Mouse (Mus musculus): Measurements from ENCODE around the gene Skp2.

Skp2 gene

DNA sequence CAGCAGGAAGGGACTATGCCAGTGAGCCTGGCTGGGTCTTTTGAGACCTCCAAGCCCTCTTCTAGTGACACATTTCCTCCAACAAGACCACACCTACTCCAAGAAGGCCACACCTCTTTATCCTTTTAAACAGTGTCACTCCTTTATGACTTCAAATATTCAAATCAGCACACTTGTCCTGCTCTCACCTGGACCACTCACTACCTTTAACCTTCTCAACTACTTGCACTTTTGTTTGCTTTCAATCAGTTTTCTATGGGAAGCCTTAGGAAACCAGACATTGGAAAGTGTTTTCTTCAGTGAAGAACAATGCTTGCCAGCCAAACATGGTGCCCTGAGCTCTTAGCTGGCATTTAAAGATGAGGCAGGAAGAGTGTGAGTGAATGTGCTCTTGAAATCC is at the start of gene Skp2:
Gene Skp2, minus strand, starts transcription at position 101 of the 400 bp plus-strand sequence.
- CTCF ChIA-PET = no interaction called here
- POLR2A ChIA-PET = interaction anchor here in 1 of 4 experiments (0.9 to 1.2 kb wide), 2 partner anchors 15 to 22 kb away, joined by 3 read pairs; no protein-coding TSS in a partner anchor

DNA sequence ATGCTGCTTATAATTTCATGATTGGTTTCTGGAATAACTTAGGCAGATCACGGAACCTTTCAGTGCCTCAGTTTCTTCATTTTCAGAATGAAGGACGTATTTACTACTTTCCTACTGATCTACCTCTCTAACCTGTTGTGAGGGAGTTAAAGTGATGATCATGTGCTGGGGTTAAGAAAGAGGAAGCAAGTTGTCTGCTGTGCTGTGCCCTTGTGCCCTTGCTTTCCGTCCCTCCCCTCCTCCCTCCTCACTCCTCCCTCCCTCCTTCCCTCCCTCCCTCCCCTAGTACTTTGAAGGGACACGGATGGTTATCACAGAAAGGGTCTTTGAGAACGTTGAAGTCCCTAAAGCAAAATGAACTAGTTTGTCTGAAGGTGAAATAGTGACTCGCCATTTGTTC is 43.2 kb upstream of the Skp2 start:
- ChIA-PET POLR2A (no interaction called here), CTCF (no interaction called here)

DNA sequence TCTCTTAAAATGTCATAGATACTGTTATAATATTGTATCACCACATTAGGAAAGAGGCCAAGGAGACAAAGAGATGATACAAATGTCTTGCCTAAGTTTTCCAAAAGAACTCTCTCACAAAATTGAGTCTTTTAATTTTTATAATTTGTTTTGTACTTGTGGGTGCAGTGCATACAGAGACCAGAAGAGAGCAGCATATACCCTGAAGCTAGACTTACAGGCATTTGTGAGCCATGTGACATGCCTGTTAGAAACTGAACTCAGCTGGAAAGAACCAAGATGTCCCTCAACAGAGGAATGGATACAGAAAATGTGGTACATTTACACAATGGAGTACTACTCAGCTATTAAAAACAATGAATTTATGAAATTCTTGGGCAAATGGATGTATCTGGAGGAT is 37.5 kb upstream of the Skp2 start:
- ChIA-PET CTCF (interaction anchor here in 2 of 4 experiments (0.5 to 1.1 kb wide), 3 partner anchors 28 to 1104 kb away, joined by 3 read pairs; no protein-coding TSS in a partner anchor), POLR2A (interaction anchor here in 1 of 4 experiments (1.0 kb wide), 1 partner anchor 12 kb away, joined by 3 read pairs; no protein-coding TSS in a partner anchor)

DNA sequence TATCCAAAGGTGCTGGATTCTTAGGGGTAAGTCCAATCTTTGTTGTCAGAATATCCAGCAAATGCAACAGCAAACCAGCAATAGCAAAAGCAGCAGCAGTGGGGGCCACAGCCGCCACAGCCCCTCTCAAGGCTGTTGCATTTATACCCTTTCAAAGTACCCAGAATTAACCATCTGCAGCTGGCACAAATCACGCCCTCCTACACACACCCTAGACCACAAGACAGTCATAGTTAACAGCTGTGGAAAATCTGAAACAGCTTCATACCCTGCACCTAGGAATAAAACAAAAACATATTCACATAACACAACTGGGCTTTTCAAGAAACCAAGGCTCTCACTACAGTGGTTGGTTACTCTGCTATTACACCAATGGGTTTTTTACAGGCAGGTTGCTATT is 34.6 kb upstream of the Skp2 start:
- ChIA-PET POLR2A (interaction anchor here in 3 of 4 experiments (0.6 to 1.4 kb wide), 4 partner anchors 9 to 114 kb away, joined by 3 to 7 read pairs (median 3); no protein-coding TSS in a partner anchor), CTCF (interaction anchor here in 1 of 4 experiments (1.7 kb wide), 1 partner anchor 556 kb away, joined by 3 read pairs; no protein-coding TSS in a partner anchor)

DNA sequence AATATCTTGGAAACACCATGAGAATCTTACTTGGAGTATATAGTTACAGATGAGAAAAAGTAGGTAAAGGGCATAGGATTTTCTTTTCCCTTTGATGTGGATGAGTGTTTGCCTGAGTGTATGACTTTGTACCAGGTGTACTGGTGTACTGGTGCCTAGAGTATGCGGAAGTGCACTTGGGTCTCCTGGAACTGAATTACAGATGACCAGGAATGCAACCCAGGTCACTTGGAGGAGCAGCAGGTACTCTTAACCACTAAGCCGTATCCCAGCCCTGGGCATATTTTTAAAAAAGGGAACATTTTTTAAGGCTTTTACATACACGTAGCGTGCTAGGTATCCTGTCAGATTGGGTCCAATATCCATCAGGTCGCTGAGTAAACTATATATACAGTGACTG is 28.8 kb upstream of the Skp2 start:
- CTCF ChIA-PET = no interaction called here
- POLR2A ChIA-PET = no interaction called here

DNA sequence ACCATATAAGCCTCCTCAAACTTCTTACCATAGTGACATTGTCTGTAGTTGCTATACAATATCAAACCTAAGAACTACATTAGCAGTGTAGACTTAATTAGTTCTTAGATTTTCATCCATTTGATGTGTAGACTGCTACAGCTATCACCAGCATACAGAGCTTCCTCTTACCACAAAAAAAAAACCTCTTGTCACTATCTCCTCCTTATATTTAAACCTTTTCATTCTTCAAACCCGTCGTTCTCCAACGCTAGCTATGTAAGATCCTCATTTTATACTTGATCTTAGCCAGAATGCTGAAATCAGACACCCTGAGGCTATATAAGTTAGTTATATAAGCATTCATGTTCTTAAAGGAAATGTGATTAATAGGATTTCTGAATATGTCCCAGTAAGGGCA is 21.8 kb upstream of the Skp2 start:
- ChIA-PET CTCF (no interaction called here), POLR2A (interaction anchor here in 1 of 4 experiments (0.9 kb wide), 1 partner anchor 53 kb away, joined by 4 read pairs; no protein-coding TSS in a partner anchor)

DNA sequence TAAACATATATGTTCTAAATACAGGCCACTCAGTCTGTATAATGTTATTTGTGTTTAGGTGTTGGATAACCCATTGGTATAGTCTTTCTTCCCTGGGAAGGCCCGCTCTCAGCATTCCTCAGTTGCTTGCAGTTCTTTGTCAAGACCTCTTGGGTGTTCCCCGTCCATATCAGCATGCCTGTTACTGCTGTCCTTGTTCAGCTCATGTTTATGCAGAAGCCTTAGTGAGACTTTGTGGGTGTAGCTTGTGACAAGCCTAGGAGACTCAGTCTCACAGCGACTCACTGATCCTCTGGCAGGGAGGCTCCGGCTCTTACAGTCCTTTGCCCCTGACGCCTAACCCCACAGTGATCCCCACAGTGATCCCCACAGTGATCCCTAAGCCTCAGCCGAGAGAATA is 8.9 kb upstream of the Skp2 start:
- ChIA-PET POLR2A (interaction anchor here in 3 of 4 experiments (0.6 to 1.9 kb wide), 10 partner anchors 16 to 454 kb away, joined by 3 to 5 read pairs (median 3); partner anchors contain the start of genes Lmbrd2 (in 3 of the 3) and Slc1a3 (in 1 of the 3)), CTCF (interaction anchor here in 2 of 4 experiments (0.6 to 1.7 kb wide), 3 partner anchors 29 to 44 kb away, joined by 3 to 7 read pairs (median 3); no protein-coding TSS in a partner anchor)

DNA sequence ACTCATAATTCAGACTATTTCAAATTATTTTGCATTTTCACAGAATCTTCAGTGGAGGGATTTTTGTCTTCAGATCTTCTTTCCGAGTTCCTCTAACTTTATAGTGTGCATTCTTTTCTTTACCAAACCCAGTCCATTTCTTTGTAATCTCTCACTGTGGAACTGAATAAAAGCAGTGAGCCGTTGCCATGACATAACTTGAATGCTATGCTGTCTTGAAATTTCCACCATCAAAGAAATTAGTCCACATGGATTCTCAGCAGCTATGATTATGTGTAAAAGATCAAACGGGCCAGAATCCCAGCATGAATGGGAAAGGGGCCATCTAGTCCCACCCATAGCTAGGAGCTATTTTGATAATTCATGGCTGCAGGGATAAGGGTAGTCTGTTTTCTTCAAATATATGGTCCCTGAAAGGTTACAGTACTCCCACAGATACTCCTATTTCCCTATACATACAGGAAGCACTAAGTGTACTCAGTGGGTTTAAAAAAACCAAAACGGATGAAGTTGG is 7.4 kb upstream of the Skp2 start:
- ChIA-PET CTCF (no interaction called here), POLR2A (interaction anchor here in 1 of 4 experiments (0.9 kb wide), 1 partner anchor 51 kb away, joined by 3 read pairs; no protein-coding TSS in a partner anchor)

DNA sequence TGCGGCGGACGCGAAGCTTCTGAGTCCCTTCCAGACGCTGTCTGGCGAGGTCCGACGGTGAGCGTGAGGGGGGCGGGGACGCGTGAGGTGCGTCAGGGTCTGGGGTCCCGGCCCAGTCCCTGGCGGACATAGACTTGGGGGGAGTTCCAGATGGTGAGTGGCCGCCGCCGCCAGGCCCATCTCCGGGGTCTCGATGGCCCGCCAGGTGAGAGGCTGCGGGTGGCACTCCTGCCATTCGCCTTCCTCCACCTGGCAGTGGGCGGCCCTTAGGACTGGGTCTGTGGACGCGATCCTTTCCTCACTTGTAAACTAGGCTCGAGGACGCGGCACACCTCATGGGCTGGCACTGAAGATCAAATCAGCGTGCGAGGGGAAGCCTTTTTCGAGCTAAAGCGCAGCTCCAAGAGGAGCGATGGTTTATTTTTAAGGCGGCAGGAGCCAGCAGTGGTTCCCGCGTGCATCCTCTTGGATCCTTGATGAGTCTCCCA is 14.5 kb downstream of the Skp2 start:
- POLR2A ChIA-PET = interaction anchor here (0.6 to 3.3 kb wide), 59 partner anchors 8 to 1574 kb away, joined by 3 to 28 read pairs (median 4); partner anchors contain the start of genes Dnajc21 (in 1 of the 4), Nadk2 (in 1 of the 4) and Rai14 (in 1 of the 4)

DNA sequence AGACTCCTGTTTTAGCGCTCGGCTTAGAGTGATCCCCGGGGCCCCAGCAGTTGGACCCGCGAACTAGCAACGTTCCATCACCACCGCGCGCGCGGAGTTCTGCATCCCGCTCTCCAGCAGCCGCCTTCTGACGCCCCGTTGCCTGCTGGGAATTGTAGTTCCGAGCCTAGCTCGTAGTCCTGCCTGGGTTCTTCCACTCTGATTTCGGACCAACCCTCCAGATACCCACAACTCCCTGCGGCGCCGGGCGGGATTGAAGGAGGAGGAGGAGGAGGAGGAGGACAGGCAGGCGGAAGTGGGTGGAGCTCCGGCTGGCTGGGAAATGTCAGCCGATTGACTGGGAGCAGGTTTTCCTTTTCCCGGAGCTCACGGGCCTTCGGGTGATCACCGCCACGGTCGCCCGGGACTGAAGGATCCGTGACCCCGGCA is 15.0 kb downstream of the Skp2 start, which contains the start of gene Lmbrd2:
Gene Lmbrd2, plus strand, starts transcription at position 299 of the 429 bp plus-strand sequence.
- ChIA-PET CTCF (interaction anchor here in 3 of 4 experiments (1.0 to 1.7 kb wide), 3 partner anchors 20 to 21 kb away, joined by 3 to 6 read pairs (median 4); no protein-coding TSS in a partner anchor), POLR2A (interaction anchor here (0.6 to 3.3 kb wide), 60 partner anchors 8 to 1574 kb away, joined by 3 to 28 read pairs (median 4); partner anchors contain the start of genes Dnajc21 (in 1 of the 4), Nadk2 (in 1 of the 4), Rai14 (in 1 of the 4) and Skp2 (in 1 of the 4))

More for the DNA sequence above, 14.5 kb downstream of the Skp2 start:
- CTCF ChIA-PET = interaction anchor here in 3 of 4 experiments (1.0 to 1.7 kb wide), 3 partner anchors 20 to 21 kb away, joined by 3 to 6 read pairs (median 4); no protein-coding TSS in a partner anchor

DNA sequence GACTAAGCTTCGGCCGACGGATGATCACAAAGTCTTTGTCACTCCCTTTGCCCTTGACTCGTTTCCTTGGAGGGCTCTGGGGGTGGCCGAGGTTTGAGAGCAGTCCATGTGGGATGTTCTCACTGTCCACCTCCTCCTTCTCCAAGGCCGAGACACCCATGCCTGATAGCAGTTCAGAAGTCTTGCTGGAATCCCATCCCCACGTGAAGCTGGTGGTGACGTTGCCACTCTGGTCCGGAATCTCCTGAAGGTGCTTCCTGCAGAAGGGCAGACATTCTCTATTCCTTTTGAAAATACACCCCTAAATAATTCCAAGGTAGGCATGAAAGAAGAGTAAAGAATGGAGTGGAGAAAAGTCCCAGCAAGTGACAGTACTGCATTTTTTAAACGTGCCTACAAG is 15.8 kb downstream of the Skp2 start:
- CTCF ChIA-PET = interaction anchor here in 2 of 4 experiments (1.7 to 2.4 kb wide), 2 partner anchors 19 to 20 kb away, joined by 6 to 9 read pairs; no protein-coding TSS in a partner anchor
- POLR2A ChIA-PET = interaction anchor here in 3 of 4 experiments (0.9 to 3.3 kb wide), 16 partner anchors 8 to 70 kb away, joined by 3 to 28 read pairs (median 6); partner anchors contain the start of gene Nadk2 (in 1 of the 3)

DNA sequence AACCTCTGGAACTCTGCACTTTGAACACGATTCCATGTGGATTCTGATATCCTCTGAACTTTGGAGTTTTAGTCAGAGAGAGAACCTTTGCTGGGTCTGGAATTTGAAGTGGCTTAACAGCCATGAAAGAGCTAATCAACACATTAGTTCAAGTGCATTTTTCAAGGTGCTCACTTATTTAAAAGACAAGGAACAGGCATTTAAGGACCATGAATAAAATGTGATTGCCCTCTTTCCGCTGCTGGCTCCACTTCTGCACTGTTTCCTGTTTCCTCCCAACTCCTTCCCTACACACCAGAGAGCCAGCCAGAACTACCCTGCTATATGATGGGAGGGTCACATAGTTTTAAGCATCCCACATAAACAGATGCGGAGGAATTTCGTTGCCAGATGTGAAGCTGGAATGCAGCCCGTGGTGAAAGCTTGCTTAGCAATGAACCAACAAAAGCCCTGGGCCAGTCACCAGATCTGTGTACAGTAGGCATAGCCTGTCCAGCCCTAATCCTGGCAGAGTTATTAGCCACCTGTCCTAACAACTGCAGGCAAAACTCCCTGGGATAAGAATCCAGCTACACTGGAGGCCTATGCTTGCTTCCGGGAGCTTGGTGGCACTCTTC is 20.2 kb downstream of the Skp2 start:
- ChIA-PET POLR2A (interaction anchor here (0.5 to 3.2 kb wide), 19 partner anchors 10 to 781 kb away, joined by 3 to 15 read pairs (median 3); partner anchors contain the start of gene Nadk2 (in 1 of the 4)), CTCF (no interaction called here)

DNA sequence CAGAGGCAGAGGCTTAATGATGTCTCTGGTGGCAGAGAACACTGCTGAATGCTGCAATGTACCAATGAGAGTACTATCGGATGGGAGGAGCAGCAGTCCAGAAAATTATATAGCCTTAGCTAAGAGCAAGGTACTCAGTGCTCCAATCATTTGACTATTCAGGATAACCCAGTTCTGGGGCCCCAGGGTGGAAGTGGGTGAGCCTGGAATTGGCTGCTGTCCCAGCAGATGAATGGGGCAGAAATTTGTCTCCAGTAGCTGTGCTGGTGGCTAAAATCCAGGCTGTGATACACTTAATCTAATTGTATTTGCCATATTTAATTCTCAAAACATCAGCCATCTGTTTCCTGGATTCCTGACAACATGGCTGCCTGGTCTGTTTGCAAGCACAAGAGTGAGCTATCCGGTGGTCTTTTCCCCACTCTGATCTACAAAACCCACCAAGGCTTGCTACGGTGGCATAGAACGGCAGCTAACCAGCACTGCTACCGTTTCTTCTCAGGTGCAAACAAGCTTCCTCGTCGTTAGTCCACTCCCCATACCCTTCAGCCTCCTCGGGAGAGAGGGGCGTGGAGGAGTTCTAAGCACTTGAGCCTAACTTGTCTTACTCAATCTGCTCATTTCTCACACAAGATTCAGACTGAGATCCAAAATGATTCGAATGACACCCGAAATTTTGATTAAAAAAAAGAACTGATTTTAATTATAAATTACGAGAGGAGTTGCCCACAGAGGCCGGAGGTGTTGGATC is 22.4 kb downstream of the Skp2 start:
- CTCF ChIA-PET = interaction anchor here in 3 of 4 experiments (0.5 to 1.9 kb wide), 4 partner anchors 9 to 22 kb away, joined by 4 to 5 read pairs (median 4); no protein-coding TSS in a partner anchor
- POLR2A ChIA-PET = interaction anchor here in 2 of 4 experiments (0.7 to 1.4 kb wide), 10 partner anchors 7 to 64 kb away, joined by 3 to 7 read pairs (median 3); partner anchors contain the start of genes Lmbrd2 (in 1 of the 2) and Skp2 (in 1 of the 2)

DNA sequence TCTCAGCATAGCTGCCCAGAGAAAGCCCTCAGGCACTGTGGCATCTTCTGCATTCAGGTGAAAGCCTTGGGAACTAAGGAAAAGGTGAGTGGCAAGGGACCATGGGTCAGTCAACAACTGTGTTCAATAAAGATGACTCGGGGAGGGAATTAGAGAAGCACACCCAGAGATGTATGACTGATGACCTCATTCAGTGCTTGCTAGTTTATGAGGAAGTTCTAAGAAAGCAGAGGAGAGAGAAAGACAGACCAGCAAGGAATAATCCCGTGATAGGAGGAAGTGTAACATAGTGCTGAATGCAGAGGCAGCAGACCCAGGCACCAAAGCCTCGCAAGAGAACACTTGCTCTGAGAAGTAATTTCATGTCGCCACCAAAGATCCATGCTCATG is 23.7 kb downstream of the Skp2 start:
- ChIA-PET CTCF (interaction anchor here in 1 of 4 experiments (0.8 kb wide), 1 partner anchor 11 kb away, joined by 5 read pairs; no protein-coding TSS in a partner anchor), POLR2A (interaction anchor here in 2 of 4 experiments (0.9 to 3.1 kb wide), 6 partner anchors 8 to 61 kb away, joined by 3 to 28 read pairs (median 4); partner anchors contain the start of genes Lmbrd2 (in 1 of the 2) and Nadk2 (in 1 of the 2))

DNA sequence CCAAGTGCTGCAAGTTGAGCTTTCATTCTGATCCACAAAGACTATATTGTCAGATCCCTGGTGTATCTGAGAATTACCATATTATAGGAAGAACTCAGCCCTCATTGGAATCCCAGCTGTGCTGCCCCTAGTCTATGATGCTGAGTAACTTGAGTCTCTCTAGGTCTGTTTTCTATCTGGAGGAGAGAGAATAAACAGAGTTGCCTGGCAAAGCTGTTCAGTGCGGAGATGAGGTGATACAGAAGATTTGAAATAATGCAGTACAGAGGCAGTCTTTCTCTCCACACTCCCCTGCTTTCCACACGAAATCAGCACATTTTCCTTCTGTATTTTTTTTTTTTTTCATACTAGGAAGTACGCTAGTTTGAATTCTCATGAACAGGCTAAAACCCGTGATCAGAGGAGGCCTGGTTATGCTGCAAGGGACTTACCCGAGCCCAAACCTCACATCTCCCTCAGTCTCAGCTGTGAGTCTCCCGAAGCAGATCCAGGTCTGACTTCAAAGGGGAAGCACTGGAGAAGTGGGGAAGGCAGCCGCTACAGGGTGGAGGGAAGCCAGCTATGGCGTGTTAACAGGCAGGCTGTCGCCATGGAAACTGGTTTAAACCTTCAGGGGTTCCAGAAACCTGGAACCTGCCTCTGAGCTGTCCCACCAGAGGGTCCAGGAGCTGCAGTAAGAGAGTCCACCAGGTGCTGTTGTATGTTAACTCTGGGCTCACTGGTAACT is 24.3 kb downstream of the Skp2 start:
- POLR2A ChIA-PET = interaction anchor here in 2 of 4 experiments (0.9 to 3.1 kb wide), 9 partner anchors 8 to 60 kb away, joined by 3 to 28 read pairs (median 4); partner anchors contain the start of genes Lmbrd2 (in 2 of the 2) and Nadk2 (in 1 of the 2)
- CTCF ChIA-PET = interaction anchor here in 3 of 4 experiments (0.8 to 2.1 kb wide), 5 partner anchors 9 to 11 kb away, joined by 3 to 7 read pairs (median 4); no protein-coding TSS in a partner anchor

DNA sequence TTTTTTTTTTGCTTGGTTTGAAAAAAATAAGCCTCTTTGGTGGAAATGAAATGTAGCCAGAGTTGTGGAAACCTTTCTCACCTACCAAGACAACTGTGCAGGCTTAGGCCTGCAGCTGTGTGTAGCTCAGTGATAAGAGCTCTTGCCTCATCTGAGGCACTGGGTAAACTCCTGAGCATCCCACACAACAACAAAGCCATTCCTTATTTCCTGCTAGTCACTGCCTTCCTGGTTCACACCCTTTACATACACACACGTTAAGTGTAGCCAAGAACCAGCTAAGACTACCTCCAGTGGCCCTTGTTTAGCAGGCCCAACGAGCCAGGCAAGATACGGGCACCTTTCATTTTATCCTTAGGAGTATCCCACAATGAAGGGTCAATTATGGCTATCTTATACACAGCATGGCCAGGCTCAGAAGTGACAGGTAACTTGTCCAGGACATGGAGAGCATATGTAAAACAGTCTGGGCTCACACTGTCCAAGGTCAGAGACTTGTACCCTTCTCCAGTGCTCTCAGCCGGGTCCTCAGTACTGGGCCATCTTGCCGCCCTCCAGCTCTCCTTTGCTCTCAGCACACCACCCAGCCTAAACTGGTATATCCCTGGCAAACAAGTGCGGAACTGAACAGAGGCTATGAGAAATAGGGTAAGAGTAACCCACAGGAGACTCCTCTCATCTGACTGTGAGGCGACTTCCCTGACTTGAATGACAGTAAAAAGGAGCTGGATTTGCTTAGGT is 28.0 kb downstream of the Skp2 start:
- CTCF ChIA-PET = interaction anchor here in 1 of 4 experiments (0.7 kb wide), 1 partner anchor 658 kb away, joined by 3 read pairs; no protein-coding TSS in a partner anchor
- POLR2A ChIA-PET = interaction anchor here (0.6 to 2.1 kb wide), 13 partner anchors 11 to 1328 kb away, joined by 3 to 11 read pairs (median 3); partner anchors contain the start of gene Lmbrd2 (in 3 of the 4)
